Comparison of ENCODE assay signal across 21 mouse cellular contexts in genomic region chr8:26267569-26267968, GRCm38 (mm10).
DNase-seq lines count a peak whose midpoint lies in the region; ATAC-seq lines count a peak whose summit lies in the region.
"Had no signal": no experiment of that assay in that cellular context is flagged by ENCODE, and none has a peak within 500 bp of the region (broad histone marks: within the 10 kb centered on the region; RNA-seq: fewer than 3 reads in every experiment).

No protein-coding gene starts in this region.

- no peak overlapping the region for H3K4me2 ChIP-seq in forebrain, embryonic 12.5 days
- no peak overlapping the region for H3K4me2 ChIP-seq in forebrain, embryonic 14.5 days (ENCODE audit: low read length)
- no peak overlapping the region for H3K4me2 ChIP-seq in hindbrain, embryonic 13.5 days
- H3K4me2 ChIP-seq in hindbrain, embryonic 16.5 days (ENCODE audit: low read length) = no peak overlapping the region
- peak overlapping the region; percentile 28 for H3K4me2 ChIP-seq in limb, embryonic 12.5 days
- no peak overlapping the region for H3K4me2 ChIP-seq in intestine, embryonic 15.5 days (replicated peaks)
- H3K4me2 ChIP-seq: embryonic facial prominence, embryonic 12.5 days; heart, embryonic 13.5 days had no signal

- peaks cover 52% of the 10 kb centered on the region for H3K4me1 ChIP-seq in forebrain, embryonic 12.5 days
- H3K4me1 ChIP-seq in forebrain, embryonic 14.5 days (ENCODE audit: control insufficient read depth, insufficient read depth, low read length) = peaks cover 48% of the 10 kb centered on the region
- H3K4me1 ChIP-seq in hindbrain, embryonic 13.5 days (replicated peaks) = peaks cover 50% of the 10 kb centered on the region
- H3K4me1 ChIP-seq in hindbrain, embryonic 16.5 days (ENCODE audit: control insufficient read depth, insufficient read depth, low read depth, low read length) = peaks cover 22% of the 10 kb centered on the region
- peaks cover 57% of the 10 kb centered on the region for H3K4me1 ChIP-seq in limb, embryonic 12.5 days (replicated peaks)
- no peaks in the 10 kb centered on the region for H3K4me1 ChIP-seq in intestine, embryonic 15.5 days (replicated peaks)

- WGBS in forebrain, embryonic 12.5 days = 40% methylated on average over 4 of the region's 4 CpGs
- 23% methylated on average over 4 of the region's 4 CpGs for WGBS in forebrain, embryonic 14.5 days
- WGBS in hindbrain, embryonic 13.5 days = 80% methylated on average over 4 of the region's 4 CpGs
- 53% methylated on average over 4 of the region's 4 CpGs for WGBS in hindbrain, embryonic 16.5 days
- 14% methylated on average over 4 of the region's 4 CpGs for WGBS in limb, embryonic 12.5 days
- 70% methylated on average over 4 of the region's 4 CpGs for WGBS in intestine, embryonic 15.5 days

- no peaks in the 10 kb centered on the region for H3K27me3 ChIP-seq in forebrain, embryonic 12.5 days
- no peaks in the 10 kb centered on the region for H3K27me3 ChIP-seq in forebrain, embryonic 14.5 days (replicated peaks; ENCODE audit: control insufficient read depth, insufficient read depth, low read length)
- peaks cover 10% of the 10 kb centered on the region for H3K27me3 ChIP-seq in hindbrain, embryonic 13.5 days
- H3K27me3 ChIP-seq in hindbrain, embryonic 16.5 days (replicated peaks; ENCODE audit: control insufficient read depth, insufficient read depth, low read length) = no peaks in the 10 kb centered on the region
- peaks cover 7% of the 10 kb centered on the region; the same call in 1 of the 2 replicates for H3K27me3 ChIP-seq in limb, embryonic 12.5 days
- 0 out of 2 replicates have a peak, but pooled peaks cover 5% of the 10 kb centered on the region for H3K27me3 ChIP-seq in intestine, embryonic 15.5 days (replicated peaks)
- H3K27me3 ChIP-seq: CH12.LX had no signal

- no peak overlapping the region for H3K4me3 ChIP-seq in forebrain, embryonic 12.5 days (replicated peaks)
- no peak overlapping the region for H3K4me3 ChIP-seq in forebrain, embryonic 14.5 days (ENCODE audit: low read depth, low read length)
- H3K4me3 ChIP-seq in hindbrain, embryonic 13.5 days = no peak overlapping the region
- H3K4me3 ChIP-seq in hindbrain, embryonic 16.5 days (ENCODE audit: low read length) = no peak overlapping the region
- H3K4me3 ChIP-seq in limb, embryonic 12.5 days (replicated peaks) = no peak overlapping the region
- no peak overlapping the region for H3K4me3 ChIP-seq in intestine, embryonic 15.5 days (replicated peaks)
- H3K4me3 ChIP-seq: embryonic facial prominence, embryonic 12.5 days; heart, embryonic 13.5 days had no signal

- peak overlapping the region; percentile 25; the same call in 1 of the 2 replicates for H3K27ac ChIP-seq in forebrain, embryonic 12.5 days
- no peak overlapping the region for H3K27ac ChIP-seq in forebrain, embryonic 14.5 days (ENCODE audit: low read depth, low read length)
- H3K27ac ChIP-seq in hindbrain, embryonic 13.5 days = 0 out of 2 replicates have a peak overlapping the region, but pooled peaks have one; percentile 0
- H3K27ac ChIP-seq in hindbrain, embryonic 16.5 days (ENCODE audit: low read depth, low read length) = no peak overlapping the region
- 0 out of 2 replicates have a peak overlapping the region, but pooled peaks have one; percentile 53 for H3K27ac ChIP-seq in limb, embryonic 12.5 days
- H3K27ac ChIP-seq in intestine, embryonic 15.5 days = no peak overlapping the region
- H3K27ac ChIP-seq: embryonic facial prominence, embryonic 12.5 days; heart, embryonic 13.5 days; hindbrain, postnatal 0 days had no signal

- no peak overlapping the region for H3K9ac ChIP-seq in forebrain, embryonic 12.5 days
- H3K9ac ChIP-seq in forebrain, embryonic 14.5 days (ENCODE audit: low read length) = no peak overlapping the region
- no peak overlapping the region for H3K9ac ChIP-seq in hindbrain, embryonic 13.5 days
- no peak overlapping the region for H3K9ac ChIP-seq in hindbrain, embryonic 16.5 days (ENCODE audit: low read depth, low read length)
- no peak overlapping the region for H3K9ac ChIP-seq in limb, embryonic 12.5 days (replicated peaks)
- H3K9ac ChIP-seq in intestine, embryonic 15.5 days = no peak overlapping the region
- H3K9ac ChIP-seq: embryonic facial prominence, embryonic 12.5 days; heart, embryonic 13.5 days had no signal

- no peak for ATAC-seq in forebrain, embryonic 12.5 days (ENCODE audit: low FRiP score)
- no peak for ATAC-seq in forebrain, embryonic 14.5 days
- ATAC-seq in hindbrain, embryonic 13.5 days (ENCODE audit: low FRiP score) = no peak
- ATAC-seq in hindbrain, embryonic 16.5 days = no peak
- no peak for ATAC-seq in limb, embryonic 12.5 days (ENCODE audit: insufficient number of reproducible peaks, insufficient read depth, low FRiP score, low TSS enrichment, low read depth)
- no peak for ATAC-seq in intestine, embryonic 15.5 days
- ATAC-seq: activated CD4-positive, CD25-positive, alpha-beta regulatory T cell, adult 4 months; hindbrain, postnatal 0 days; Patski had no signal

- no peaks in the 10 kb centered on the region for H3K36me3 ChIP-seq in forebrain, embryonic 12.5 days (replicated peaks)
- H3K36me3 ChIP-seq in forebrain, embryonic 14.5 days (ENCODE audit: control insufficient read depth, insufficient read depth, low read length) = no peaks in the 10 kb centered on the region
- H3K36me3 ChIP-seq in hindbrain, embryonic 13.5 days = no peaks in the 10 kb centered on the region
- H3K36me3 ChIP-seq in hindbrain, embryonic 16.5 days (ENCODE audit: control insufficient read depth, insufficient read depth, low read length) = no peaks in the 10 kb centered on the region
- no peaks in the 10 kb centered on the region for H3K36me3 ChIP-seq in limb, embryonic 12.5 days
- H3K36me3 ChIP-seq in intestine, embryonic 15.5 days = no peaks in the 10 kb centered on the region
- H3K36me3 ChIP-seq: embryonic facial prominence, embryonic 12.5 days; heart, embryonic 13.5 days had no signal

- DNase-seq in forebrain, embryonic 14.5 days (ENCODE audit: low spot score) = no peak
- DNase-seq in right cerebral cortex, postnatal 25 days = no peak
- DNase-seq: adrenal gland, postnatal 14 days; cerebellum, adult 2 months; cerebellum, postnatal 14 days; embryo, embryonic 11 days; gastrocnemius, postnatal 36 days; heart, adult 18-20 months; heart, postnatal 36 days; kidney, adult 18-20 months had no signal

- H3K9me3 ChIP-seq in forebrain, embryonic 12.5 days = no peaks in the 10 kb centered on the region
- H3K9me3 ChIP-seq in forebrain, embryonic 14.5 days (replicated peaks; ENCODE audit: control insufficient read depth, low read length) = no peaks in the 10 kb centered on the region
- H3K9me3 ChIP-seq in hindbrain, embryonic 13.5 days = no peaks in the 10 kb centered on the region
- H3K9me3 ChIP-seq in hindbrain, embryonic 16.5 days (ENCODE audit: control insufficient read depth, low read length) = no peaks in the 10 kb centered on the region
- no peaks in the 10 kb centered on the region for H3K9me3 ChIP-seq in limb, embryonic 12.5 days
- no peaks in the 10 kb centered on the region for H3K9me3 ChIP-seq in intestine, embryonic 15.5 days
- H3K9me3 ChIP-seq: embryonic facial prominence, embryonic 12.5 days; heart, embryonic 13.5 days had no signal

Comparison
In these comparisons a context has a peak if more than half of its experiments do, and no peak if none do; other contexts are left out.
1. H3K27ac ChIP-seq: peak in forebrain, embryonic 12.5 days (single experiment), hindbrain, embryonic 13.5 days (single experiment) and limb, embryonic 12.5 days (single experiment); none in forebrain, embryonic 14.5 days (single experiment), hindbrain, embryonic 16.5 days (single experiment) and intestine, embryonic 15.5 days (single experiment).